Mouse (Mus musculus): ENCODE measurements at regions not wholly inside any gene's neighbourhood (a gene's known extent, or its start where the extent isn't known, plus 50 kb on each side); places are given as distances from the start of the nearest gene placed in this dataset.

GRCm38 (mm10) chr16:5766771-5767421, 118.3 kb upstream of the Rbfox1 start:
- no peak for ATAC-seq (ENCODE audit: insufficient read depth)

GRCm38 (mm10) chr16:5765143-5765542, 120.0 kb upstream of the Rbfox1 start:
- no peak overlapping the region for H3K4me3 ChIP-seq (ENCODE audit: insufficient read depth in 1 of 2, low read depth in 2 of 2, low read length in 2 of 2)
- H3K4me2 ChIP-seq (ENCODE audit: low read depth) = no peak overlapping the region
- WGBS (ENCODE audit: insufficient replicate concordance) = 15% methylated on average over 4 of the region's 4 CpGs
- no peaks in the 10 kb centered on the region for H3K4me1 ChIP-seq (replicated peaks; ENCODE audit: control insufficient read depth in 2 of 2, insufficient read depth in 2 of 2, low read length in 1 of 2)
- H3K9me3 ChIP-seq (ENCODE audit: control insufficient read depth, low read length) = no peaks in the 10 kb centered on the region
- H3K27ac ChIP-seq = no peak overlapping the region
- H3K9ac ChIP-seq (replicated peaks) = no peak overlapping the region
- TF ChIP-seq CTCF (IDR thresholded peaks at IDR 0.05; ENCODE audit: low read depth) (no peak), EP300 (IDR thresholded peaks at IDR 0.05; ENCODE audit: low read depth) (no peak)
- H3K36me3 ChIP-seq (replicated peaks; ENCODE audit: control insufficient read depth, insufficient read depth, low read depth) = no peaks in the 10 kb centered on the region
- no peak for DNase-seq (ENCODE audit: low read depth in 3 of 3, low spot score in 3 of 3)
- H3K27me3 ChIP-seq (ENCODE audit: control insufficient read depth, insufficient read depth, low read length) = no peaks in the 10 kb centered on the region
- no peak for ATAC-seq (ENCODE audit: insufficient read depth)

More at GRCm38 (mm10) chr16:5766771-5767421, 118.3 kb upstream of the Rbfox1 start:
- Histone ChIP-seq H3K36me3 (replicated peaks; ENCODE audit: control insufficient read depth, insufficient read depth, low read depth) (no peaks in the 10 kb centered on the region), H3K4me2 (ENCODE audit: low read depth) (no peak overlapping the region), H3K27ac (no peak overlapping the region), H3K27me3 (ENCODE audit: control insufficient read depth, insufficient read depth, low read length) (no peaks in the 10 kb centered on the region), H3K9me3 (ENCODE audit: control insufficient read depth, low read length) (no peaks in the 10 kb centered on the region), H3K9ac (replicated peaks) (no peak overlapping the region), H3K4me1 (replicated peaks; ENCODE audit: control insufficient read depth in 2 of 2, insufficient read depth in 2 of 2, low read length in 1 of 2) (no peaks in the 10 kb centered on the region), H3K4me3 (ENCODE audit: insufficient read depth in 1 of 2, low read depth in 2 of 2, low read length in 2 of 2) (no peak overlapping the region)
- DNase-seq (ENCODE audit: low read depth in 3 of 3, low spot score in 3 of 3) = no peak
- no peak for TF ChIP-seq CTCF (IDR thresholded peaks at IDR 0.05; ENCODE audit: low read depth)
- TF ChIP-seq EP300 (IDR thresholded peaks at IDR 0.05; ENCODE audit: low read depth) = no peak
- WGBS (ENCODE audit: insufficient replicate concordance) = 69% methylated on average over 19 of the region's 19 CpGs

- Histone ChIP-seq H3K9ac (replicated peaks) (no peak overlapping the region), H3K27ac (no peak overlapping the region), H3K36me3 (replicated peaks; ENCODE audit: control insufficient read depth, insufficient read depth, low read depth) (no peaks in the 10 kb centered on the region), H3K9me3 (ENCODE audit: control insufficient read depth, low read length) (no peaks in the 10 kb centered on the region), H3K4me1 (replicated peaks; ENCODE audit: control insufficient read depth in 2 of 2, insufficient read depth in 2 of 2, low read length in 1 of 2) (no peaks in the 10 kb centered on the region), H3K4me3 (ENCODE audit: insufficient read depth in 1 of 2, low read depth in 2 of 2, low read length in 2 of 2) (no peak overlapping the region), H3K27me3 (ENCODE audit: control insufficient read depth, insufficient read depth, low read length) (no peaks in the 10 kb centered on the region), H3K4me2 (ENCODE audit: low read depth) (no peak overlapping the region)
- ATAC-seq (ENCODE audit: insufficient read depth) (no peak), DNase-seq (ENCODE audit: low read depth in 3 of 3, low spot score in 3 of 3) (no peak)
- TF ChIP-seq EP300 (IDR thresholded peaks at IDR 0.05; ENCODE audit: low read depth) (no peak), CTCF (IDR thresholded peaks at IDR 0.05; ENCODE audit: low read depth) (no peak)
- 73% methylated on average over 4 of the region's 4 CpGs for WGBS (ENCODE audit: insufficient replicate concordance)
These were observed 124.3 kb upstream of the Rbfox1 start for GRCm38 (mm10) chr16:5760821-5761220.

GRCm38 (mm10) chr16:5759021-5759420, 126.1 kb upstream of the Rbfox1 start:
- no peak overlapping the region for H3K9ac ChIP-seq (replicated peaks)
- H3K4me3 ChIP-seq (ENCODE audit: insufficient read depth in 1 of 2, low read depth in 2 of 2, low read length in 2 of 2) = no peak overlapping the region
- no peak overlapping the region for H3K4me2 ChIP-seq (ENCODE audit: low read depth)
- TF ChIP-seq CTCF (IDR thresholded peaks at IDR 0.05; ENCODE audit: low read depth) = no peak
- TF ChIP-seq EP300 (IDR thresholded peaks at IDR 0.05; ENCODE audit: low read depth) = no peak
- no peaks in the 10 kb centered on the region for H3K36me3 ChIP-seq (replicated peaks; ENCODE audit: control insufficient read depth, insufficient read depth, low read depth)
- H3K4me1 ChIP-seq (replicated peaks; ENCODE audit: control insufficient read depth in 2 of 2, insufficient read depth in 2 of 2, low read length in 1 of 2) = no peaks in the 10 kb centered on the region
- 71% methylated on average over 2 of the region's 2 CpGs for WGBS (ENCODE audit: insufficient replicate concordance)
- H3K27me3 ChIP-seq (ENCODE audit: control insufficient read depth, insufficient read depth, low read length) = no peaks in the 10 kb centered on the region
- H3K9me3 ChIP-seq (ENCODE audit: control insufficient read depth, low read length) = no peaks in the 10 kb centered on the region
- no peak for DNase-seq (ENCODE audit: low read depth in 3 of 3, low spot score in 3 of 3)
- H3K27ac ChIP-seq = no peak overlapping the region
- ATAC-seq (ENCODE audit: insufficient read depth) = no peak

GRCm38 (mm10) chr16:5742716-5743507, 142.2 kb upstream of the Rbfox1 start:
- no peak for DNase-seq (ENCODE audit: low read depth in 3 of 3, low spot score in 3 of 3)
- Histone ChIP-seq H3K4me1 (replicated peaks; ENCODE audit: control insufficient read depth in 2 of 2, insufficient read depth in 2 of 2, low read length in 1 of 2) (no peaks in the 10 kb centered on the region), H3K9ac (replicated peaks) (no peak overlapping the region), H3K36me3 (replicated peaks; ENCODE audit: control insufficient read depth, insufficient read depth, low read depth) (no peaks in the 10 kb centered on the region), H3K4me3 (ENCODE audit: insufficient read depth in 1 of 2, low read depth in 2 of 2, low read length in 2 of 2) (no peak overlapping the region), H3K9me3 (ENCODE audit: control insufficient read depth, low read length) (no peaks in the 10 kb centered on the region), H3K27ac (no peak overlapping the region), H3K4me2 (ENCODE audit: low read depth) (no peak overlapping the region), H3K27me3 (ENCODE audit: control insufficient read depth, insufficient read depth, low read length) (no peaks in the 10 kb centered on the region)
- 36% methylated on average over 4 of the region's 4 CpGs for WGBS (ENCODE audit: insufficient replicate concordance)
- TF ChIP-seq EP300 (IDR thresholded peaks at IDR 0.05; ENCODE audit: low read depth) = no peak
- TF ChIP-seq CTCF (IDR thresholded peaks at IDR 0.05; ENCODE audit: low read depth) = no peak
- no peak for ATAC-seq (ENCODE audit: insufficient read depth)

All from liver, embryonic 14.5 days (tissue).